Mouse (Mus musculus) heart, adult 9 months (tissue): ENCODE data around the gene Gnb2.

Source experiments
- DNase-seq, 2 experiments: peaks; one replicate each; pipeline ENCODE4 v3.0.0; 2022; ENCODE audit warnings: low spot score in 2 of 2

Gene Gnb2

DNA sequence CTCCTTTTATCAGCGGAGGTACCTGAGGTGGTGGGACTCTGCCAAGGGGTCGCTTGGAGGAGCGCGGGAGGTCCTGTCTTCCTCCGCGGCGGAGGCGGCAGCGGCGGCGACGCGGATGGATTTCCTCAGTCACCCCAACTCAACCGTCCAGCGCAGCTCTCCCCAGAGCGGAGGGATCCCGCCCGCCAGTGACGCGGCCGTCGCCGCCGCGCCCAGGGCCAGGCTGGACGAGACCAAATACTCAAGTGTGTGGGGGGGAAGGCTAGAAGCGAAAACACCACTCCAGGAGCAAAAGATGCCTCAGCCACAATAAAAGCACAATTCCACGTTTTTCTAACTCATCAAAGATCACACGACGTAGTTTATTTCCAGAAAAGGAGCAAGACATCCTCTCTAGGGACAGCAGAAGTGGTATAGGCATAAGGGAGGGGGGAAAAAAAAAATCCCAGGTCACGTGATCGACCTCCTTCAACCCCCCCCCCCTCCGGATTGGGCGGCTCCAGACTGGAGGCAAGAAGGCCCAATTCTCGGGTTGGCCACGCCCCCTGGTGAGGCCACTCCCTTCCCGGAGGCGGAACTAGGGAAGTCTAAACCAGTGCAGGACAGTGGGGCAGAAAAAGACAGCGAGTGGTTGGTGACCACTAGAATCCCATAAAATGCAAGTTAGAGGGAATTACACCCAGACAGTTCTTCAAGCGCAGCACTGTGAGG is at the start of gene Gnb2, which contains the start of gene Epo:
Gnb2 (minus strand) TSS at position 394 of the 711 bp plus-strand sequence.
Epo (minus strand) TSS at position 126 of the 711 bp plus-strand sequence.
- peak; percentile 96 to 99 for DNase-seq

DNA sequence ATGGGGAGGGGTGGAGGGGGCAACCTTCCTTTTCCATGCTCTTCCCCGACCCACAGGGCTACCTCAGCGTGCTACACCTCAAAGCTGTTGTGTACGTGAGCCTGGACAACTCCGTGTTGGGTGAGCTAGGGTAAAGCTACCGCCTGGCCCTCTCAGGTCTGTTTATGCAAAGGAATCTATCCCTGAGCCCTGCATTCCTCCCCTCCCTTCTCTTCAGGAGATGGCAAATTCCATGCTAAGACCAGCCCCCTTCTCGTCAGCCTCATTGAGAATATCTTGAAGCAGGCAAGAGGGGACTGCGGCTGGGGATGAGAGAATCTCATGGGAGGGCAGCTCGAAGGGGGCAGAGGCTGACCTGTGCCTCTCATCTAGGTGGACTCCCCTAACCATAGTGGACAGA is 49.4 kb upstream of the Gnb2 start:
- DNase-seq, result no peak

DNA sequence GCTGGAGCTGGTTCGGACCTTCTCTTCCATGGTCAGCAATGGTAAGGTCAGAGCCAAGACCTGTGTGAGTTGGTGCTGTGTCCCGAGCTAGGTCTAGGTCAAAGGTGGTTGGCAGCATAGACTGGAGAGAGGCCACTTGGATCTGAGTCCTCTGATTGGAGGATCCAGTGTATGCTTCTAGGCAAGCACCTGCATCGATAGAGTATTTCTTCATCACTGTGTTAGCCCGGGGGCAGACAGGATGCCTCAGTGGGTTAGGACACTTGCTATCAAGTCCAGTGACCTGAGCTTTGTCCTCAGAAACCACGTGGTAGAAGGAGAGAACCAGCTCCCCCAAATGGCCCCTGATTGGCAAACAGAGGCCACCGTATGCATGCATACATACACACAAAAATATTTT is 46.9 kb upstream of the Gnb2 start:
- no peak for DNase-seq

DNA sequence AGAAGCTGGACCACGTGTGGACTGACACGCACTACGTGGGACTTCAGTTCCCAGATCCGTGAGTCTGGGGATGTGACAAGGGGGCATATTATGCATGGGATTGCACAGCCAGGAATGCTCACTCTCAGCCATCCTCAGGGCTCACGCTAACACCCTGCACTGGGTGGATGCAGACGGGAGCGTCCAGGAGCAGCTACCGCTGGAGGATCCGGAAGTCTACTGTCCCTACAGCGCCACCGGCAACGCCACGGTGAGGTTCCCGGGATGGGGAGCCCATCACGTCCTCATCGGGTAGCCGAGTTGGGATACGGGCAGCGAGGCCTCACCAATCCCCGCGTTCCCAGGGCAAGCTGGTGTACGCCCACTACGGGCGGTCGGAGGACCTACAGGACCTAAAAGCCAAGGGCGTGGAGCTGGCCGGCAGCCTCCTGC is 41.2 kb upstream of the Gnb2 start:
- peak; percentile 29 to 33 for DNase-seq

DNA sequence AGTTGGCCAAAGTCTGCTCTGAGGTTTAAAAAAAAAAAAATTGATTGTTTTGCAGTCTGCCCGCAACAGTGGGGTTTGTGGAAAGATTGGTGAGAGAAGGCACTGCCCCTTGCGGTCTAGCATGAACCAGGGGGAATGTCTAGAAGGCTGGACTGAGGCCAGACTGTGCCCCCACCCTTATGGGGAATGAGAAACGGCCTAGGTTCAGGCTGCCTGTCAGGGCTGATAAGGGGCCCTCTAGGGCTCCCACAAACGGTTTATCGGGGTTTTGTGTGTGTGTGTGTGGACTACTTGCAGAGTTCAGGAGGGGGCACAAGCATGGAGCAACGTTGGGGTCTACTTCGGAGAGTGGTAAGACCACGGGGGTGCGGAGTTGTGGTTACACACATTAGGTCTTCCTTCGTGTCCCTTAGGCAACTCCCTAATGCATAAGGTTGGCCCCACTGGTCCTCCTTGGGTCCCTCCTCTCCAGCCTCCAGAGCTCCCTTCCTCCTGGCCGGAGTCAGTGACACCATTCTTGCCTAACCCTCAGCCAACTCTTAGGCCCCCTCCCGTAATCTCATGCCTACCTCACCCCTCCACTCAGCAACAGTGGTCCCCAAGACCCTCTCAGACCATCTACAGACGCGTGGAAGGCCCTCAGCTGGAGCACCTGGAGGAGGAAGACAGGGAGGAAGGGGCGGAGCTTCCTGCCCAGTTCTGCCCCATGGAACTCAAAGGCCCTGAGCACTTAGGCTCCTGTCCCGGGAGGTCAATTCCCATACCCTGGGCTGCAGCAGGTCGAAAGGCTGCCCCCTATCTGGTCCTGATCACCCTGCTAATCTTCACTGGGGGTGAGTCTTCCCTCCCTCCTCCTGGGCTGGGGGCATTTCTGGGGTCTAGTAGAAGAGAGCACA is 37.6 kb upstream of the Gnb2 start:
- DNase-seq, result no peak

DNA sequence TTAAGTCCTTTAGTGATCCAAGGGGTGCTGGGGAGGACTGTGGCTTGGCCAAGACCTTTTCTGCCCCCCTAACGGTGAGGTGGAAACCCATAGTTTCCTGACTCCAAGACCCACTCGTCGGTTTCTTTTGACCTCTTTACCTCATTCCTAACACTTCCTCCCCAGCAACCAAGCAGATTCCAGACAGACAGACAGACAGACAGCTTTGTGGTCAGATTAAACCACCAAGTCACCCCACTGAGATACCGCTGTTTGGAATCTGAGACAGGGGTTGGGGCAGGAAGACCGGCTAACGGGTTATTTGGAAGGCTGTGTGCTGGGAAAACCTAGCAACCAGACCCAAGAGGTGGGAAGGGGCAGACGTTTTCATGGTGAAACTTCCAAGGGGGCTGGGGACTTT is 36.9 kb upstream of the Gnb2 start:
- DNase-seq, result no peak

DNA sequence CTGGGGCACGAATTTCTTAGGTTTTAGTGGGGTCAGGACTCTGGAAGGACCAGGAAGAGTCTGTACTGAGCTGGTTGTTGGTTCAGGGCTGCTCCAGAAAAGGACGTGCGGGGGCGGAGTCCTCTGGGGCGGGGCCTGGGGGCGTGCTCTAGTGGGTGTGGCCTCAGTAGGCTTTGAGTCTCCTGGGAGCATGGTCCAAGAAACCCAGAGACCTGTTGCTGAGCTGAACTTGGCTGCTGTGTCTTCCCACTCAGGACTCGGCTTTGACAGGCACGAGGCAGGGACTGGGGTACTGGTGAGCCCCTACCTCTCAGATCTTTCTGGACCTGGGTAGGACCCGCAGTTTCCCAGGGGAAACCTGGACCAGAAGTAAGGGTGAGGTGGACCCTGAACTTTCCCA is 36.4 kb upstream of the Gnb2 start, which contains the start of gene Tfr2:
Tfr2 (plus strand) TSS at position 176 of the 400 bp plus-strand sequence.
- DNase-seq, result peak; percentile 28 to 56

DNA sequence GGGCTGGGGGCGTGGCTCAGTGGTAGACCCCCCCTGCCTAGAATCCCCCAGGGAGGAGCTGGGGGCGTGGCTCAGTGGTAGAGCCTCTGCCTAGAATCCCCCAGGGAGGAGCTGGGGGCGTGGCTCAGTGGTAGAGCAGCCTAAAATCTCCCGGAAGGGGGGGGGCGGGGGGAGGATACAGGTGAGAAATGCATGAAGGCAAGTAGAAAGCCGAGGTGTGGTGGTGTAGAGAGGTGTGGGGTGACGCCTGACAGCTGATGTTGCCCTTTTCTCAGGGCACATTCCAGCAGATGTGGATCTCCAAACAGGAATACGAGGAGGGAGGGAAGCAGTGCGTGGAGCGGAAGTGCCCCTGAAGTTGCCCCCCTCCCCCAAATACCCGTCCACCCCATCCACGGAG is 35.7 kb upstream of the Gnb2 start:
- no peak for DNase-seq

DNA sequence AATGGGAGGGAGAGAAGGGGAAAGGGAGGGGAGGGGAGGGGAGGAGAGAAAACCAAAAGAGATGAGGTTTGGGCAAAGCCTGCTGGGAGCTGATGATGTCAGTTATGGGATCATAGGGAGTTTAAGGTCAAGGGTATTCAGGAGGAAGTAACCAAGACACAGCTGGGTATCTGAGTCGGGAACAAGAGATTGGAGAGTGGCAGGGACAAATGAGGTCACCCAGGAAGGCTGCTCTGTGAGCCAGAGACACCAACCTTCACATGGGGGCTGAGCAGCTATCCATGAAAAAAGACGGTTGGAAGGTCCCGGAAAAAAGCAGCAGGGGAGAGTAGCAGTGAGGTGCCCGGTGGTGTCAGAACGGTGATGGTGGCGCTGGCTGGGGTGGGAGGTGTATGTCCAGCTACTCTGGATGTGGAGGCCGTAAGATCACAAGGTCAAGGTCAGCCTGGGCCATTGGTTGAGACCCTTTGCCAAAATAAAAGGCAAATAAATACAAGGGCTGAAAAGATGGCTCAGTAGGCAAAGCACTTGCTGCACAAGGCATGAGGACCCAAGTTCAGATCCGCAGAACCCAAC is 35.0 kb upstream of the Gnb2 start:
- no peak for DNase-seq

DNA sequence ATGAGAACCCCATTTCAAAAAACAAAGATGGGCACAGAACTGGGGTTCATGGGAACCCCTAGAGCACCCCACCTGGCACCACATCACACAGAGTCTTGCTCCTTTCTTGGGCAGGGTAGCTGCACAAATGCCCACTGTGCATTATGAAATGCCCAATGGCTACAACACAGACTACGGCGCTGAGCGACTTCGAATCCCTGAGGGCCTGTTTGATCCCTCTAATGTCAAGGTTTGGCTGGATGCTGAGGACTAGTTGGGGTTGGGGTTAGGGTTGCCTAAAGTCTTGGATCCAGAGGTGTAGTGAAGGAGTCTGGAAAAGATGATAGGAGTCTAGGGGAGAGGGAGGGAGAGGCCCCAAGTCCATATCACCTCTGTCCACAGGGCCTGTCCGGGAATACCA is 33.1 kb upstream of the Gnb2 start:
- DNase-seq, result no peak

DNA sequence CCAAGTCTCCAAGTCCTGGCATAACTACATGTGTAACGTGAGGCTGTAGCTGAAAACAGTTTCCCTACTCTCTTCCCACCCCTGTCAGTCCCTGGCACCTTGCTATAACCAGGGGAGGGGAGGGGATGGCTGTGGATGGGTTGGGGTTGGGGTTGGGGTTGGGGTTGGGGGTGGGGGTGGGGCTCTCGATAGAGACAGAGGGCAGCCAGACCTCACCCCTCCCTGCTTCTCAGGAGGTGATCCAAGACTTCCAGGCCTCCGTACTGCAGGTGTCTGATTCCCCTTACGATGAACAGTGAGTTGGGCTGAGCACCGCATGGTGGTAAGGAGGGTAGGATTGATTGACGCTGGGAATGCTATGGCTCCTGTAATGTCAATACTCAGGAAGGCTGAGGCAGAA is 32.4 kb upstream of the Gnb2 start:
- DNase-seq, result no peak

DNA sequence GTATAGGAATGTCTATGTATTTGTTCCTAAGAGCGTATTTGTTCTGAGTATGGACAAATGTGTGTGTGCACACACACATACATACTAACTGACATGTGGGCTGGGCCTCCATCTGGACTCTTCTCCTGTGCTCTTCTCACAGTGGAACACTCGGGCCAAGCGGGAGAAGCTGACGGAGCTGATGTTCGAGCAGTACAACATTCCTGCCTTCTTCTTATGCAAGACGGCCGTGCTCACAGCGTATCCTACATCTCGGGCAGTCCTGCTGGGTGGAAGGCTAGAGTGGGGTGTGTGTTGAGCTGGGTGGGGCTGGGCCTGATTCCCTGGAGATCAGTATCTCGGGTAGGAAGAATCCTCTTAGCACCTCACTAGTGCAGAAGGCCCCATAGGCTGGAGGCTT is 29.7 kb upstream of the Gnb2 start:
- no peak for DNase-seq

DNA sequence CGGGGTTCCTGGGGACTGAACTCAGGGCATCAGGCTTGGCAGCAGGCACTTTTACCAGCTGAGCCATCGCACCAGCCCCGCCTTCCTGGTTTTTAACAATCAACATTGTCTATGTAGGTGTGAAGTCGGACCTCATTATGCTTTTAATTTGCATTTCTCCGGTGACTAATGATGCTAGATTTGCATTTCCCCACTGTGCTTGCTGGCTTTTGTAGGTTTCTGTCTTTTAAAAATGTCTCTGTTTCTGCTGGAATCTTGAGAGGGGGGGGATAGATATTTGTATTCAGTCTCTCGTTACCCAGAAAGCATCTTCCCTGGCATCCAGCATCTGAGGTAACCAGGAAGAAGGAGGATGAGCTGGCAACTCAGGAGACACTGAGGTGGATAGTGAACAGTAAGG is 28.2 kb upstream of the Gnb2 start:
- no peak for DNase-seq

DNA sequence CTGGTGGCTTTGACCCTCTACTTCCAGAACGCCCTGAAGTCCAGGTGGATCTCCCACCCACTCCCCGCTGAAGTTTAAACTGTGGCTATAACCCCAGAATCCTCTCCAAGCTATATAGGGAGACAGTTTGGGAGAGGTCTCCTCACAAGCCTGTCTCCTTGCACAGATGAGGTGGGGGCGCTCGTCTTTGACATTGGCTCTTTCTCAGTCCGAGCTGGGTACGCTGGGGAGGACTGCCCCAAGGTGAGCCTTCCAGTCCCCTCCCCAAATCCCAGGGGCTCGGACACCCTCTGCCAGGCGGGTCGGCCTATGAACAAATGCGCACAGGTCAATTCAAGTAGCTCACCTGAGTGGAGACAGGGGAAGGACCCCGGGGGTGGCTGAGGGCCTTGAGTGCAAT is 20.6 kb upstream of the Gnb2 start:
- DNase-seq, result no peak

DNA sequence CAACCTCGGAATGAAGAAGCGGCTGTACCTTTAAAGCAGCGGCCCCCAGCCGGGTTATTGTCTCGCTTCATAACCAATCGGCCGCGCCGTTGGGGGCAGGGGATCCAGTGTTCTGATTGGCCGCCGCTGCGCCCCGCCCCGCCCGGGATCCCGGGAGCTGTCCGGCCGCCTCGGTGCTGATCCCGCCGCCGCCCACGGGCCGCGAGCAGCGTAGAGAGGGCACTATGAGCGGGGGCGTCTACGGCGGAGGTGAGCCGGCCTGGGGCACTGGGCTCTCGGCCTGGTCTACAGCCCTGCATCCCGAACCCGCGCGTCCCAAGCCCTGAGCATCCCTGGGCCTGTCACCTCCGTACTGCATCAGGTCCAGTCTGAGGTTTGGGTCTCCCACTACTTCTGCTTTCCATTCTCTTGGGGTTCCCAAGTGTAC is 20.1 kb upstream of the Gnb2 start, which contains the start of gene Actl6b:
Actl6b (plus strand) TSS at position 107 of the 427 bp plus-strand sequence.
- DNase-seq, result peak; percentile 14 to 35

DNA sequence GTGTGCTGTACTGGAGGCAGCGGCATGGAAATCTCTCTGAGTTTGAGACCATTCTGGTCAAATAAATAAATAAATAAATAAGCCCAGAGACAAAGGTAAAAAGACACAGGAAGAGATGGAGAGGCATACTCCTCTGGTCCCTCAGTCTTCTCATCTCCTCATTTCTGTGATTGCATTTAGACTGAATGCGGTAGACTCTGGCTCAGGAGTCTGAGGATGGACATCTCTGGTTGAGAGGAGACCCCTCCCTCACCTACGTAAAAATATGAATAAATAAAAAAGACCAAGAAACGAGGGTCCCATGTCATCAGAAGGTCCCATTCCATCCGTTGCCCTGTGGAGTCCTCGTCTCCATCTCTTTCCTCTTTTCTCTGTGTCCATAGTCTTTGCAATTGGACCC is 19.7 kb upstream of the Gnb2 start:
- no peak for DNase-seq

DNA sequence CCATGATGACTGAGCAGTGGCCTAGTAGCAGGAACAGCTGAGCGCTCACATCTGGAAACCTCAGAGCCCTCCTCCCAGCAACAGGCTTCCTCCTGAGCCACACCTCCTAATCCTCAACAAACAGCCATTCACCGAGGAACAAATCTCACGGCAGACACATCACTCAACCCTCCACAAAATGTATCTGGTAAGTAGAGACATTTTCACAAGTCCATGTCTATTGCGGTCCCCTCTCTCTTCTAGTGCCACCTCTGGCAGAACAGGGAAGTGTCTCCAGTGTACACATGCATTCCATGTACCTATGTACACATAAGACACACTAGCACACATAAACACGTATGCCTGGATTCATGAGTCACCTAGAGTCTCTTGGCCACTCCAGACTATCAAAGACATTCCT is 17.8 kb upstream of the Gnb2 start:
- DNase-seq, result no peak

DNA sequence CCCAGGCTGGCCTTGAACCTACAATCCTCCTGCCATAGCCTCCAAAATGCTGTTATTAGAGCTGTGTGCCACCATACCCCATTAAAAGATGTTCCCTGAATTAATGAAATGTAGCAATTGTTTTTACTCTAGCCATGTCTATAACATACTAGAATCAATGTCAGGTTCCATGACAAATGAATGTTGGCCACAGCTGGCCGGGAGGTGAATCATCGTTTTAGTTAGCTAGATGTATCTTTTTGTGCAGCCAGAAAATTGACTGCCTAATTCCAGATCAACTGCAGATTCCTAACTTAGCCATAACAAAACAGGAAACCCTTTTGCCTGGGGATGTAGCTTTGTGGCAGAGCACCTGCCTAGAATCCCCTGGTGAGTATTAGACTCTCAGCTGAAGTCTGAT is 16.5 kb upstream of the Gnb2 start:
- DNase-seq, result no peak

DNA sequence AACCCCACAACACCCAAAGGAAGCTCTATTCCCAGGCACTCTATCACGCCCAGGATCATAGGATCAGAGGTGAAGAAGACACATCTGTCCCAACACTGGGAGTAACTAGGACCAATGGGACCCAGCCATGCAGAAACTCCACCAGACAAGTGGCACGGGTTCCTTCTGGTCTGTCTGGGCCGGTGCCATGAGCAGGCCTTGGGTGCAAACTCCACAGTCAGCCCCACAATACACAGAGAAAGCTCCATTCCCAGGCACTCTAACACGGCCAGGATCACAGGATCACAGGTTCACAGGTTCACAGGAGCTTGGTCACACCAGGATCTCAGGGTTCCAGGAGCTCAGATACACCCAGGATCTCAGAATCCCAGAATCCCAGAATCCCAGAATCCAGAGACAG is 12.3 kb upstream of the Gnb2 start:
- DNase-seq, result no peak

DNA sequence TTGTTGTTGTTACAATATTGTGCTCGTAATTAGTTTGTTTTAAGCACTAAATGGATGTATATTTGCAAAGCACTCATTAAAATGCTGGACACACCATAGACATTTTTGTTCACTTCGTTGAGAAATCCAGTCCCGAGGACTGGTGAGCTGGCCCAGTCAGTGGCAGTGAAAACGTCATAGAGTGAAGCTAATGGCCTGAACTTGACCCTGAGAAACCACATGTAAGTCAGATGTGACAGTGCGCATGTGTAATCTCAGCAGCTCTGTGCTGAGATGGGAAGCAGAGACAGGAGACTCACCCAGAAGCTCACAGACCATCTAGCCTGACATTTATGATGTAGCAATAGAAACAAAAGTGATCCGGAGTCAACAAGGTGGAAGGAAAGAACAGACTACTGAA is 11.6 kb upstream of the Gnb2 start:
- DNase-seq, result no peak

DNA sequence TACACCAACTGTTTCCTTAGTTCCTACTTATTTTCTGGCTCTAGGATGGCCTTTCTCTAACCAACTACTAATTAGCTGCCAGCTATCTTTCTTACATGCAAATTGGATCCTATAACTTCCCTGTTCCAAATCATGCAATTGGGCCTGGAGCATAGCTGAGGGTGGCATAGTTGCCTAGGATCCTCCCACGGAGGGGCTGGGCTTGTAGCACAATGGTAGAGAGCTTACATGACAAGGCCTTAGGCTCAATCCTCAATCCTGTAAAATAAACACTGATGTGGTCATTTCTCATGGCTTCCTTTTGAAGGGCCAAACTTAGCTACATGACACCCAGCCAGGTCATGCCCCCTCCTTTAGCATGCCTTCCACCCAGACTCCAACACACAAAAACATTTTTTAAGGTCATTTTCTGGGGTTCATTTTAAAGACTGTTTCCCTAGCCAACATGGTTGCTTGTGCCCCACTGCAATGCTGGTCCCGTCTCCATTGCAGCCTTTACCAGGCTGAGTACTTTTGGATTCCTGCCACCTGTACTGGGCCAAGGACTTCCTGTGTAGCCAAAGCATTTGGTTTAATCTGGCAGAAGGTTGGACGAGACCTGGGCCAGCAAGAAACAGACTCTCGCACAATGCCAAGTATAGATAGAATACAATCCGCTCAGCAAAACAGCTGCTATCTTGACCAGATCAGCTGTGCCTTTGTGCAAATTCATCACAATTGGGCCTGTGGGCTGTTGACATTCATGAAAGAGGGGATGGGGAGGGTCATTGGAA is 8.6 kb upstream of the Gnb2 start:
- DNase-seq, result no peak

DNA sequence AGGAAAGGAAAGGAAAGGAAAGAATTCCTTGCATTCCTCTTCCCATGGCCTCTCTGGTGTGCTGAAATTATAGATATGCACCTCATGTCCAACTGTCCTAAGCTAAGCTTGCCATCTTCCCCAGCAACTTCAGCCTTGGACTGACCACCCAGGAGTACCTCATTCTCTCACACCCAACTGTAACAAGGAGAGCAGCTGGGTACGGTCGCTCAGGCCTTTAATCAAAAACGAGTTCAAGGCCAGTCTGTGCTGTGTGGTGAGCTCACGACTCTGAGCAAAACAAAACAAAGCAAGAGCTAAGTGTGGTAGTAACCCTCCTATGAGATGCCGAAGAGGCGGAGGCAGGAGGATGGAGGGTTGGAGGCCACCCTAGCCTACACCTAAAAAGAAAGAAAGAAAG is 7.7 kb upstream of the Gnb2 start:
- DNase-seq, result no peak
